Mouse (Mus musculus) kidney, postnatal 25 days (tissue): ENCODE data around the gene Zic5.

Experiments used
- DNase-seq, 2 experiments: peaks; one replicate each; pipeline ENCODE4 v3.0.0; 2021; ENCODE audit warnings: mixed read lengths in 2 of 2

Gene Zic5

DNA sequence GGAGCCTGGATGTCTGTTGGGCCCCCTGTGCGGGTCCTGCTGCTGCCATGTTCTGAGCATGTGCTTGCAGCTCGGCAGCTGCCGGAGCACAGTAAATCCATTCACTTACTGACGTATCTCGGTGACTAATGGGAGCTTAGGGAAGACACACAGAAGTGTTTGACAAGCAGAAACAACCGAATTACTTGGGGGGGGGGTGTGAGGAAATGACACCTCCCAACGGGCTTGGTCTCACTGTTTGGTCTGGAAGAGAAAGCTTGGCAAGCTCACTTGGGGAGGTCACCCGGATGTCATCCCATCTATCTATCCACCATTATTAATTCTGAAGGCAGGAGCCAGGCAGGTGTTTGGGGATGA is 38.3 kb downstream of the Zic5 start:
- no peak for DNase-seq

DNA sequence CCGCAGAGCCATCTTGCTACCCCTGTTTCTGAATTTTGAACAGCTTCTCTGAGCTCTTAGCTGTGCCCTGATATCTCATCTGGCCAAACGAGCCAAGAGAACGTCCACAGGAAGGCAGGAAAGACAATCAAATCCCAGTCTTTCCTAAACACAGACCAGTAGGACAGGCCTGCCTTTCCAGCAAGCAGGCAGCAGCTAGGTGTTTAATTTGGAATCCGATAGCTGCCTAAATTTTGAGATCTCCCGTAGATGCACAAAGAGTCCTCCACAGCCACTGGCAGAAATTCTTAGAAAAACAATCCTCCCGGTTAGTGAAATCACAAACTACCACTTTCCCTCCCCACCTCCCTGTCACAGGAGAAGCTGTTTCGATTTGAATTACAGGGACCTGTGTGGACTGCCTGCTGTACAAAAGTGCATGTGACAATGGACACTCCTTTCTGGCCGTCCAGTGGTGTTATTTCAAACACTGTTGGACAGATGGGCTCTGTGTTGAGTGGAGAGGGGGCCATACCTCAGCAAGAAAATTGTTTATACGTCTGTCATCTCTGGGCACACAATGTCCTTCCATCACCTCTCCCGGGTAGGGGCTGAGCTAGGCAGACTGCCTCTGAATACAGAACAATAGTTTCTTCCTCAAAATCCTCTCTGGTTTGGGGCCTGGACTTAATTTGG is 38.8 kb downstream of the Zic5 start:
- DNase-seq = no peak

DNA sequence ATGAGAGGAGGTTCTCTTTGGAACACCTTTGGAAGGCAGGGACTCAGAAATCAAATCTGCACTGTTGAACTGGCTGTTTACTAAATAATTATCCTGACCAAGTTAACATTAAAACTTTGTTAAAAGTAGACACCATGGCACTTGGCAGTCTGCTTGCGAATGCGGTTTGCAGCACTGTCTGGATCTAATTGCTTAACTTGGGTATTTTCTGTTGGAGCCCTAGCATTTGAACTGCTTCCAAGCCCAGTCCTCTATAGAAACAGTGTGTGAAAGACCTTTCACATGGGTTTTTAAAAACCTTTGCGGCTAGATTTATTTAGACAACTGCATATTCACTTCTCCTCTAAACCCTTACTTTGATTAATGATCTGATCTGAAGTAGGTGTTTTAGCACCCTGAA is 41.0 kb downstream of the Zic5 start:
- DNase-seq = no peak

DNA sequence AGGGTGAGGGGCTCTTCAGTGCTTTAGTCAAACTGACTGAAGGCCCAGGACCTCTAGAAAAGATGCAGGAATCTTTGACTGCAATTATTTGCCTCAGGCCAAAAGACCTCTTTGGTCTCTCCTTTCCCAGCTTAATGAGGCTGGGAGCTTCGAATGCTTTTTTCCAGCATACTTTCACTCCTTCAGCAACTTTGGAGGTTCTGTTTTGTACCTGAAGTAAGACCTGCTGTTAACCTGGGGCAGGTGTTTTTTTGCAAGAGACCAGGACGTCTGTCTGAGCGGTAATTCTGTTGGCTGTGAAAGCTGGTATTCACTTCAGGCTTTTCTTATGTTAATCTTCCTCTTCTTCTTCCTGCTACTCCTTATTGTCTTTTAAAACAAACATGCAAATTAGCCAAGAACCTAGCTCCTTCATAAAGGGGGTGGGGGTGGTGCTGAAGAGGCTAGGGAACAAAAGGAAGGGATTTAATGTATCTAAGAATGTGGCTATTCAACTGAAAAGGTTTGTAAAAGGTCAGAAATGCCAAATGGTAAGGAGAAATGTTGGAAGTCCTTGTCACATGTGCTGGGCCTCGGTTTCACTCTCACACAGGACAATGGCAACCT is 49.2 kb downstream of the Zic5 start:
- DNase-seq = no peak

DNA sequence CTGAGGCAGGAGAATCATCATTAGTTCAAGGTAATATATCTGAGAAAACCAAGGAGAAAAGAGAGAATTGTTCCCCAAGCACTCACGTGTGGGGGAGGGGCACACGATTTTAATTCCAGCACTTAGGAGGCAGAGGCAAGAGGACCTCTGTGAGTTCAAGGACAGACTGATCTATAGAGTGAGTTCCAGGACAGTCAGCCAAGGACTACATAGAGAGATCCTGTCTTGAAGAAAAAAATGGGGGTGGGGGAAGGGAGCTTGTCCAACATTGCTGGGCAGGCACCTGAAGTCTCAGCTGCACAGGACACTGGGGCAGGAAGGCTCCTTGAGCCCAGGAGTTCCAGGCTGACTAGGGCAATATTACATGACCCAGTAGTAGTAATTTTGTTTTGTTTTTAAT is 50.7 kb downstream of the Zic5 start:
- DNase-seq = no peak

DNA sequence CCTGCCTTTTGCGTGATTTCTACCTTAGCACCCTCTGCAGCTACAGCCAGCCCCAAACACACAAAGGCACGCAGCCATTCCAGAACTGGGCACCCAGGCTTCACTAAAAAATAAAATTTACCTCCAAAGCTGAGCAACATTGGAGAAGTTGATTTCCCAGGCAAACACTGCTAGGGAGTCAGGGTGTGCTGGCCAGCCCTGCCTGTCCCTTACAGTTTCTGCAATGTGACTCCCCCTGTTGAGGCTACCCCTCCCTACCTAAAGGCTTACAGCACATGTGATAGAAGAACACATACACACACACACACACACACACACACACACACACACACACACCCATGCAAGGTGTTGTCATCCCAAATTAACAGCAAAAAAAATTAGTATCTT is 51.9 kb downstream of the Zic5 start:
- DNase-seq = no peak

DNA sequence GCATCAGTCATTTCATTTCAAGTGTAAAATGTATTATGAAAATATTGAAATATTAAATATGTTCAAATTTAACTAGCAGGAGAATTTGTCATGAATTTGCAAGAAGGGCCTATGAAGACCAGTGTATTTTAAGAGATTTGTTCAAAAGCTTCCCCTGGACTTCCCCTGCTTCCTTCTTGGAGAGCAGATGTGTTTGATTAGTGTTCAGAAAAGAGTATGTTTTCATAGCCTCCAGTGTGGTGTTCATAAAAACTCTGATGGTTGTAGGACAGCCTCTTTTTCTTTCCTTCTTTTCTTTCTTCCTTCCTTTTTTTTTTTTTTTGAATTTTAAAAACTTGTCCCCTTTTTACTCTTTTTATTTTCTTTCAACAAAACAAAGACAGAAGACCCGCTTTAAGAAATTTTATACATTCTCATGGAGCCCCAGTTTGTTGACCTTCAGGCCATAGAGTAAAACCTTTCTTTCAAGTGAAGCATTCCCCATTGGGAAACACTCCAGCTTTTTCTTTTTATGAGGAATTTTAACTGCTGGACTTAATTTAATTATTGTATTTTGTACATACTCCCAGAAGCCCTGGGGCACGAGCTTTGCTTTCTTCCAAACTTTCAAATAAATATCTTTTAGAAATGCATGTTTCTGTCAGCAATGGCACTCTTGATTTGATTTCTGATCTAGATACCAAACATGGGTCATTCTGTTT is 52.5 kb downstream of the Zic5 start:
- DNase-seq = no peak
